Mouse (Mus musculus): ENCODE data around the gene Cpsf2. TPM values are rescaled to one million over a fixed set of nuclear protein-coding genes. Genes with fewer than 3 reads are reported as not detected.
"Not testable (repeated sequence)": the region's sequence is repeated elsewhere in the genome, so short reads cannot be mapped to it uniquely, and the experiment has no call there.

Cpsf2 gene
- polyA plus RNA-seq, 1 experiment from 2014 or later = 38.1 TPM

DNA sequence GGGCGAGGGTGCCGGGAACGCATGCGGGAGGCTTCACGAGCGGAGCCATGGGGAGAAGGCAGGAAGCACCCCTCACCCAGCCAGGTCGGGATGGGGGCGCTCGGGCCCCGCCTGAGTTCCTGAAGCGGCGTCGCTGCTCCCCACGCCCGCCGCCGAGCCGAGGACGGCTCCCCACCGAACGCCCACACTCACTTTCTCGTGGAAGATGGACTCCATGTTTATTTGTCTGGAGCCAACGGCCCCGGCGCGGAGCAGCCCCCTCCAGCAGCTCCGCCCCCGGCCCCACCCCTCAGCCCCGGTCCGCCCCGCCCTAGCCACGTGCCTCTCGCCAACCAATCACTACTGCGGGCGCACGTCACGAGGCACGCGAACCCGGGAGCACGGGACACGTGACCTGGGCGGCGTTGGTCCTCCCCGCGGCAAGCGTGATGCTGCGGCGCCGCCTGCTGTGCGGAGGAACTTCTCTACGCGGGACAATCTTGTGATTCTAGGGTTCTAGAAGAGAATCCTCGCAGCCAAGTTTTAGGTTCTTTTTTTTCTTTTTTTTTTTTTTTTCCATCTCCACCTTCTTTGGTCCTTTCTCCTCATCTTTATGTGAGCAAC is 17.7 kb upstream of the Cpsf2 start, which contains the start of gene Atxn3:
Gene Atxn3, minus strand, starts transcription at position 305 of the 603 bp plus-strand sequence.
- peak within 1 kb of the TSS; percentile 85 for H3K9ac ChIP-seq (ENCODE audit: low read length)
- 0% methylated on average over 53 of the region's 54 CpGs for WGBS
- H3K4me2 ChIP-seq (ENCODE audit: low read length) = peak within 1 kb of the TSS; percentile 73
- H3K4me3 ChIP-seq (ENCODE audit: low read depth, low read length) = peak within 1 kb of the TSS; percentile 92
- peak; percentile 99 for ATAC-seq
- peak; percentile 98 for DNase-seq (ENCODE audit: low spot score)
- 0 out of 2 replicates have a peak, but pooled peaks cover 6% of the 10 kb centered on the region for H3K4me1 ChIP-seq (ENCODE audit: control insufficient read depth, insufficient read depth, low read length)
- H3K9me3 ChIP-seq (replicated peaks; ENCODE audit: control insufficient read depth, low read length) = no peaks in the 10 kb centered on the region
- H3K27me3 ChIP-seq (replicated peaks; ENCODE audit: control insufficient read depth, insufficient read depth, low read length) = no peaks in the 10 kb centered on the region
- no peaks in the 10 kb centered on the region for H3K36me3 ChIP-seq (ENCODE audit: control insufficient read depth, insufficient read depth, low read length)
- H3K27ac ChIP-seq (ENCODE audit: low read depth, low read length) = peak within 1 kb of the TSS; percentile 72; the same call in 1 of the 2 replicates

DNA sequence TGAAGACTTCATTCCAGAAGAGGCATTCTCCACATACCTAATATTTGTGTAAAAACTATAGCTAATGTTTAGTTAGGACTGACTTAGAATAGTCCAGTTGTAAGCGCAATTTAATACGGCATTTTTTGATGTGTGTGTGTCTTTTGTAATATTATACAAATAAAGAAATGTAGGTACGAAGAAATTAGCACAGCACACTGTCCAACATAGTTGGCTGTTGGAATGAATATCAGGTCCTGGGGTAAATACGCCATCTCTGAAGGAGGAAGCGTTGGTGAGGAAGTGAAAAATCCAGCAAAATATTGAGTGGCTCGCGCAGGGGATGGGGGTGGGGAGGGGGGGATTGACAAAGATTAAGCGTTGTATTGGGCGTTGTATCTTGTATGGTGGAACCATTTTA is 17.2 kb upstream of the Cpsf2 start:
- no peak for ATAC-seq
- DNase-seq (ENCODE audit: low spot score) = no peak
- no peaks in the 10 kb centered on the region for H3K9me3 ChIP-seq (replicated peaks; ENCODE audit: control insufficient read depth, low read length)
- H3K9ac ChIP-seq (ENCODE audit: low read length) = no peak overlapping the region
- 62% methylated on average over 9 of the region's 9 CpGs for WGBS
- no peaks in the 10 kb centered on the region for H3K27me3 ChIP-seq (replicated peaks; ENCODE audit: control insufficient read depth, insufficient read depth, low read length)
- H3K27ac ChIP-seq (ENCODE audit: low read depth, low read length) = no peak overlapping the region
- H3K4me1 ChIP-seq (ENCODE audit: control insufficient read depth, insufficient read depth, low read length) = 0 out of 2 replicates have a peak, but pooled peaks cover 6% of the 10 kb centered on the region
- peak overlapping the region; percentile 40 for H3K4me2 ChIP-seq (ENCODE audit: low read length)
- H3K36me3 ChIP-seq (ENCODE audit: control insufficient read depth, insufficient read depth, low read length) = no peaks in the 10 kb centered on the region
- peak overlapping the region; percentile 92 for H3K4me3 ChIP-seq (ENCODE audit: low read depth, low read length)

DNA sequence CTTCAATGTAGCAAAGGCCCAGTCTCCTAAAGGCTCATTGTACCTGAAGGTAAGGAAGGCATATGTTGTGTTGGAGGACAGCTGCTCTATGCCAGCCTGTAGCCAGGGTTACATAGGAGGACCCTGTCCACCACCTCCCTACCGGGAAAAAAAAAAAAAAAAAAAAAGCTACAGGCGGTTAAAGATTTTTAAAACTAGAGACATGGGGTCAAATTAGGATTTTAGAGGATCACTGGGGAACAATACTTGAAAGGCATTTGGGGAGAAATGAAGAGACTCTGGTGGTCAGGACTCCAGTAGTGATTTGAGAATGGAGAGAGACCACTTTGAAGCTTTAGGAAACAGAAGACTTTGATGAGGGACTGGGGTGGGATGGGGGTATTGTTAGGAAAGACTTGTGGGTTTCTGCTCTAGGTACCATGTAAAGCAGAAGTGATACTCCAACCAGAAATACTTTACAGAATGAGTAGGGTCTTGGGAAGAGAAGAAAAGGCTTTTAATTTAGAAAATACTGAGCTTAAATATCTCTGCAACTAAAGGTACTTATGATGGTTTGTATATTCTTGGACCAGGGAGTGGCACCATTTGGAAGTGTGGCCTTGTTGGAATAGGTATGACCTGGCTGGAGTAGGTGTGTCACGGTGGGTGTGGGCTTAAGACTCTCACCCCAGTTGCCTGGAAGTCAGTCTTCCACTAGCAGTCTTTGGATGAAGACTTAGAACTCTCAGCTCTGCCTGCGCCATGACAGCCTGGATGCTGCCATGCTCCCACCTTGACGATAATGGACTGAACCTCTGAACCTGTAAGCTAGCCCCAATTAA is 16.6 kb upstream of the Cpsf2 start:
- not testable (repeated sequence) for H3K27ac ChIP-seq (ENCODE audit: low read depth, low read length); H3K4me1 ChIP-seq (ENCODE audit: control insufficient read depth, insufficient read depth, low read length); ATAC-seq; H3K36me3 ChIP-seq (ENCODE audit: control insufficient read depth, insufficient read depth, low read length); H3K4me2 ChIP-seq (ENCODE audit: low read length); H3K9me3 ChIP-seq (replicated peaks; ENCODE audit: control insufficient read depth, low read length); H3K27me3 ChIP-seq (replicated peaks; ENCODE audit: control insufficient read depth, insufficient read depth, low read length); DNase-seq (ENCODE audit: low spot score); H3K4me3 ChIP-seq (ENCODE audit: low read depth, low read length); H3K9ac ChIP-seq (ENCODE audit: low read length)
- 90% methylated on average over 5 of the region's 5 CpGs for WGBS

DNA sequence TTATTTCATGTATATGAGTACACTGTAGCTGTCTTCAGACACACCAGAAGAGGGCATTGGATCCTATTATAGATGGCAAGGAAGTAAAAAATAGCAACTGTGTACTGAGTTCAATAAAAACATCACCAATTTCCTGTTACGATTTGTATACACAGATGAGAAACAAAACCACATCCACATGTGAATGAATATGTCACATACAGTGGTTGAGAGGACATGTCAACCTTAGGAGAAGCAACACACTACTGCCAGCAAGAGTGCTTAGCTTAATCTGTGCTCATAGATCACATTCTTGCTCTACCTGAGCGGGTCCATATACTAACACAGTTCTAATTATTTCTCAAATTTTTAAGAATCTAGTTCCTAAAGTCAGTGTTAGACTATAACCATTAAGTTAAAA is 4.5 kb upstream of the Cpsf2 start:
- Histone ChIP-seq H3K4me2 (ENCODE audit: low read length) (no peak overlapping the region), H3K4me3 (ENCODE audit: low read depth, low read length) (no peak overlapping the region), H3K4me1 (ENCODE audit: control insufficient read depth, insufficient read depth, low read length) (peaks cover 8% of the 10 kb centered on the region), H3K27ac (ENCODE audit: low read depth, low read length) (no peak overlapping the region), H3K9me3 (replicated peaks; ENCODE audit: control insufficient read depth, low read length) (no peaks in the 10 kb centered on the region), H3K36me3 (ENCODE audit: control insufficient read depth, insufficient read depth, low read length) (peaks cover 32% of the 10 kb centered on the region), H3K27me3 (replicated peaks; ENCODE audit: control insufficient read depth, insufficient read depth, low read length) (no peaks in the 10 kb centered on the region), H3K9ac (ENCODE audit: low read length) (no peak overlapping the region)
- no peak for ATAC-seq
- DNase-seq (ENCODE audit: low spot score) = no peak
- 95% methylated on average over 2 of the region's 2 CpGs for WGBS

DNA sequence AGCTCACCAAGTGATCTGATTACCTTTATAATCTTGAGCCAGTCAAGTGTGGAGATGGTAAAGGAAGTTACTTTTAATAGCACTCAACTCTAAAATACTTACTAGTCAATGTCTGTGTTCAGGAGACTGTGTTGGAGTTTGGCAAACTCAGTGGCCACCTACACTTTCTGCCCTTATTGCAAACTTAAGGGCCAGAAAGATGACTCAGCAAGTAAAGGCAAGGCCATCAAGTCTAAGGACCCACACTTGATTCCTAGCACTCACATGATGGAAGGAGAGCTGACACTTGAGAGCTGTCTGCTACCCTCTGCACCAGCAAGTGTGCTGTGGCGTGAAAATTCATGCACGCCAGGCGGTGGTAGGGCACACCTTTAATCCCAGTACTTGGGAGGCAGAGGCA is 3.6 kb upstream of the Cpsf2 start:
- H3K27me3 ChIP-seq (replicated peaks; ENCODE audit: control insufficient read depth, insufficient read depth, low read length) = no peaks in the 10 kb centered on the region
- WGBS = 90% methylated on average over 3 of the region's 3 CpGs
- DNase-seq (ENCODE audit: low spot score) = no peak
- H3K27ac ChIP-seq (ENCODE audit: low read depth, low read length) = no peak overlapping the region
- no peak overlapping the region for H3K9ac ChIP-seq (ENCODE audit: low read length)
- H3K4me1 ChIP-seq (ENCODE audit: control insufficient read depth, insufficient read depth, low read length) = peaks cover 15% of the 10 kb centered on the region
- no peak overlapping the region for H3K4me2 ChIP-seq (ENCODE audit: low read length)
- H3K36me3 ChIP-seq (ENCODE audit: control insufficient read depth, insufficient read depth, low read length) = peaks cover 25% of the 10 kb centered on the region
- no peak overlapping the region for H3K4me3 ChIP-seq (ENCODE audit: low read depth, low read length)
- ATAC-seq = no peak
- H3K9me3 ChIP-seq (replicated peaks; ENCODE audit: control insufficient read depth, low read length) = no peaks in the 10 kb centered on the region

DNA sequence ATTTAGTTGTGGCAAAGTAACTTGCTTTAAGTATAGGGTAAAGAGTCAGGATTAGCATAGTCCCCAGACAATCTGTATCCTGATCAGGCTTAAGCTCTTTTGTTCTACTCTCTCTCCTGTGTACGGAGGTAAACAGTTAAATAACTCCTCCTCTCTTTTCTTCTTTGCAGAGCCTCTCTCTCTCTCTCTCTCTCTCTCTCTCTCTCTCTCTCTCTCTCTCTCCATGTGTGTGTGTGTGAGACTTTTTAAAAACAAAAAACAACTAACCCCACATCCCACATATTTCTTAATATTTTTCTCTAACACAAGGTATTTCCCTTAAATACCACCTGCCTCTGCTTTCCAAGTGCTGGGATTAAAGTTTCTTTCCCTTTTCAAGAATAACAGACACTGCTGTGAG is 1.2 kb upstream of the Cpsf2 start:
- peak overlapping the region; percentile 74 for H3K4me2 ChIP-seq (ENCODE audit: low read length)
- no peak overlapping the region for H3K27ac ChIP-seq (ENCODE audit: low read depth, low read length)
- no peaks in the 10 kb centered on the region for H3K27me3 ChIP-seq (replicated peaks; ENCODE audit: control insufficient read depth, insufficient read depth, low read length)
- H3K9ac ChIP-seq (ENCODE audit: low read length) = peak overlapping the region; percentile 92
- ATAC-seq (no peak), DNase-seq (ENCODE audit: low spot score) (no peak)
- H3K4me1 ChIP-seq (ENCODE audit: control insufficient read depth, insufficient read depth, low read length) = peaks cover 18% of the 10 kb centered on the region
- no peaks in the 10 kb centered on the region for H3K9me3 ChIP-seq (replicated peaks; ENCODE audit: control insufficient read depth, low read length)
- peaks cover 8% of the 10 kb centered on the region; the same call in 1 of the 2 replicates for H3K36me3 ChIP-seq (ENCODE audit: control insufficient read depth, insufficient read depth, low read length)
- H3K4me3 ChIP-seq (ENCODE audit: low read depth, low read length) = peak overlapping the region; percentile 89
- 7% methylated on average over 1 of the region's 1 CpGs for WGBS

DNA sequence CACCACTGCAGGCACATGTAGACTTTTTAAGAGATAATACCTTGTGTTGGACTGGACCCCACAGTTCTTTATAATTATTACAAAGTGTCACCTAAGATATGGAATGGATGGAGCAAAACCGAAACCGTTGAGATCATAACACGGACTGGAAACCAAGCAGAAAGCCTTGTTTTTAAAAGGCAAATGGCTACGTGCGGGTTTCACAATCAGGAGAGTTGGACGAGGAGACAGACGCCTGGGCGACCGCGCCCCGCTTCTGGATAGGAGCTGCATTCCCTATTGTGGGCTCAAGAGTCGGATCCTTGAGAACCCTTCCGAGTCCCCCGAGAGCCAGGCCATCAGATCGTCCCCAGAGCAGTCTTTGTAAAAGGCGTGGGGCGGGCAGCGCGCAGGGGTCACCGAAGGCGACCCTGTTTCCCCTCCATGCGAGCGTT is 604 bp upstream of the Cpsf2 start:
- H3K4me2 ChIP-seq (ENCODE audit: low read length) = peak overlapping the region; percentile 74
- H3K4me3 ChIP-seq (ENCODE audit: low read depth, low read length) = peak overlapping the region; percentile 89
- 0% methylated on average over 23 of the region's 23 CpGs for WGBS
- ATAC-seq = peak; percentile 62; the same call in 1 of the 2 replicates
- DNase-seq (ENCODE audit: low spot score) = peak; percentile 51
- H3K4me1 ChIP-seq (ENCODE audit: control insufficient read depth, insufficient read depth, low read length) = peaks cover 18% of the 10 kb centered on the region
- H3K27me3 ChIP-seq (replicated peaks; ENCODE audit: control insufficient read depth, insufficient read depth, low read length) = no peaks in the 10 kb centered on the region
- H3K36me3 ChIP-seq (ENCODE audit: control insufficient read depth, insufficient read depth, low read length) = peaks cover 8% of the 10 kb centered on the region; the same call in 1 of the 2 replicates
- peak overlapping the region; percentile 92 for H3K9ac ChIP-seq (ENCODE audit: low read length)
- no peaks in the 10 kb centered on the region for H3K9me3 ChIP-seq (replicated peaks; ENCODE audit: control insufficient read depth, low read length)
- H3K27ac ChIP-seq (ENCODE audit: low read depth, low read length) = peak overlapping the region; percentile 91

DNA sequence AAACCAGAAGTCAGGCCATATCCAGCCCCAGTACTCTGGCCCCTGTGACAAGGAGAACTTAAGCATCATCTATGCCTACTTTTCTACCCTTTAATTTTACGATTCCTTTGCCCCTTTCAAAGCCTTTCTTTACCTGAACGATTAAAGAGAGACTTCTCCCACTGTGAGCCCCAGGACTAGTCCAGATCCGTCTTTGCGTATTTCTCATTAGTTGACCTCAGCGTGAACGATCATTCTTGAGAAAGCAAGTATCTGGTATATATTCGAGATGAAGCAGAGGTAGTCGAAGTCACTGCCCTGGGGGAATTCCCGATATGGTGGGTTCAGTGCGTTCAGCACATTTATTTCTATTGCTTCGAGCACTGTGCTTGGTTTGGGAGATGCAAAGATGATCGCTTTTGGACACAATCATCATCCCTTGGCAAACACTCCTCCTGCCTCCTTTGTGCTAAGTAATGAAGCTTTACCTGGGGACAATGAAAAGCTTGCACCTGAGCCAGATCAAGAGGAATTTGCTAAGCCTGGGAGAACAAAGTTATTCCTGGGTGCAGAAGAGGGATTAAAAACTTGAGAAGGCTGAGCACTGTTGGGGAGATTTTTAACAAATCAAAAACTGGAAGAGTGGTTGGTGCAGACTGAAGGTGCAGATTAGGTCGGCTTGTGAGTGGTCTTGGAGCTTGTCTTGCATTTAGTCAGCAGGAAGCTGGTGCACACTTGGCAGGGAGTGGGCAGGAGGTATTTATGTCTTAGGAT is 1.0 kb downstream of the Cpsf2 start:
- DNase-seq (ENCODE audit: low spot score) = no peak
- H3K9me3 ChIP-seq (replicated peaks; ENCODE audit: control insufficient read depth, low read length) = no peaks in the 10 kb centered on the region
- ATAC-seq = no peak
- peaks cover 5% of the 10 kb centered on the region; the same call in 1 of the 2 replicates for H3K36me3 ChIP-seq (ENCODE audit: control insufficient read depth, insufficient read depth, low read length)
- 11% methylated on average over 13 of the region's 13 CpGs for WGBS
- H3K27ac ChIP-seq (ENCODE audit: low read depth, low read length) = no peak overlapping the region
- peaks cover 18% of the 10 kb centered on the region for H3K4me1 ChIP-seq (ENCODE audit: control insufficient read depth, insufficient read depth, low read length)
- H3K4me3 ChIP-seq (ENCODE audit: low read depth, low read length) = peak overlapping the region; percentile 89
- H3K4me2 ChIP-seq (ENCODE audit: low read length) = peak overlapping the region; percentile 74
- H3K9ac ChIP-seq (ENCODE audit: low read length) = peak overlapping the region; percentile 92
- no peaks in the 10 kb centered on the region for H3K27me3 ChIP-seq (replicated peaks; ENCODE audit: control insufficient read depth, insufficient read depth, low read length)
